Mouse (Mus musculus) ES-Bruce4 (cell line): ENCODE measurements around the gene Gsdma2. TPM values are rescaled to one million over a fixed set of nuclear protein-coding genes. Genes with fewer than 3 reads are reported as not detected.
A peak's percentile ranks its signal among the peaks of the same experiment; 100 is the strongest.

Source experiments
- H3K27ac ChIP-seq: 2 replicates; pipeline ENCODE4 v1.5.1; 2012; ENCODE audit warnings: low read length, inconsistent platforms; ENCODE audit not compliant: insufficient read depth
- H3K27me3 ChIP-seq: 2 replicates; pipeline ENCODE4 v1.6.1; 2012; ENCODE audit warnings: mild to moderate bottlenecking, low read length, inconsistent platforms; ENCODE audit not compliant: control insufficient read depth, poor library complexity, insufficient read depth, severe bottlenecking
- H3K36me3 ChIP-seq: 2 replicates; pipeline ENCODE4 v1.6.1; 2012; ENCODE audit warnings: inconsistent platforms, mild to moderate bottlenecking, low read length, moderate library complexity; ENCODE audit not compliant: control insufficient read depth, poor library complexity, insufficient read depth, severe bottlenecking
- H3K4me1 ChIP-seq: one replicate; pipeline ENCODE4 v1.8.1; 2011; ENCODE audit warnings: low read length; ENCODE audit not compliant: control insufficient read depth, insufficient read depth
- H3K4me3 ChIP-seq: 2 replicates; pipeline ENCODE4 v1.5.1; 2011; ENCODE audit warnings: low read depth, mild to moderate bottlenecking, low read length
- H3K9ac ChIP-seq: 2 replicates; pipeline ENCODE4 v1.6.1; 2012; ENCODE audit warnings: low read depth, mild to moderate bottlenecking, inconsistent platforms; ENCODE audit not compliant: poor library complexity, severe bottlenecking
- H3K9me3 ChIP-seq: replicated peaks from 2 replicates; pipeline ENCODE4 v1.6.1; 2012; ENCODE audit warnings: mild to moderate bottlenecking, low read length, inconsistent platforms; ENCODE audit not compliant: control insufficient read depth, poor library complexity, insufficient read depth, severe bottlenecking
- CTCF ChIP-seq: IDR thresholded peaks from one replicate; pipeline ENCODE4 v1.8.1; 2011; ENCODE audit warnings: low read depth, low read length
- EP300 ChIP-seq: IDR thresholded peaks from 2 replicates; pipeline ENCODE4 v1.6.1; 2011; ENCODE audit warnings: low read depth, low read length; ENCODE audit not compliant: insufficient read depth
- POLR2A ChIP-seq: IDR thresholded peaks from one replicate; pipeline ENCODE4 v1.8.1; 2011; ENCODE audit warnings: low read length; ENCODE audit not compliant: insufficient read depth
- polyA plus RNA-seq: library from polyadenylated mRNA; stranded (reverse); fragments of >200 nt; gene quantifications from 2 replicates; pipeline ENCODE4 v1.2.4, GENCODE M21; 2011; ENCODE audit warnings: low read depth; ENCODE audit not compliant: missing spikeins, insufficient read depth, insufficient read length

The Gsdma2 gene
- not detected in 2 replicates for polyA plus RNA-seq

DNA sequence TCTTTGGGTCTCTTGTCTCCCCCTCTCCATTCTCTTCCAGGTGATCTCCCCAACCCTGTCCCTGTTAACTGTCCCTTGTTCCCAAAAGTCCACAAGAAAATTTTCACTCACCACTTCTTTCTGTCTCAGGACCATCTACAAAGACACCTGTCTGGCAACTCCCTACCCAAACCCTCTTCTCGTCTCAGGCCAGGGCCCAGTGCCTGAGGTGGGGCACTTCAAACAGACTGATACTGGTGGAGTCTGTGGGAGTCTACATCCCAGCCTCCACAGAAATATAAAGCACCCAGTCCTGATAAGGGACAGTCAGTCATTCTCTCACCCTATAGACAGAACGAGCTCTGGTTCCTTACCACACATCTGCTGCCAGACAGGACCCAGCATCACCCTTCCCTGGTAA, at the start of gene Gsdma2:
Gene Gsdma2 (plus strand): TSS at position 301 of the 400 bp plus-strand sequence.
- TF ChIP-seq CTCF = no peak
- no peak for TF ChIP-seq EP300
- no peak for TF ChIP-seq POLR2A
- H3K9ac ChIP-seq = no peak within 1 kb of the TSS
- H3K27me3 ChIP-seq = peaks cover 2% of the 10 kb centered on the region
- no peaks in the 10 kb centered on the region for H3K4me1 ChIP-seq
- H3K36me3 ChIP-seq = no peaks in the 10 kb centered on the region
- H3K4me3 ChIP-seq = no peak within 1 kb of the TSS
- no peak within 1 kb of the TSS for H3K27ac ChIP-seq
- H3K9me3 ChIP-seq = peaks cover 10% of the 10 kb centered on the region; the same call in 1 of the 2 replicates

GRCm38 (mm10) chr11:98597363-98597762, 49.2 kb upstream of the Gsdma2 start:
- no peak overlapping the region for H3K9ac ChIP-seq
- H3K27ac ChIP-seq = no peak overlapping the region
- no peak for TF ChIP-seq EP300
- peak; percentile 68 for TF ChIP-seq CTCF
- TF ChIP-seq POLR2A = no peak

DNA sequence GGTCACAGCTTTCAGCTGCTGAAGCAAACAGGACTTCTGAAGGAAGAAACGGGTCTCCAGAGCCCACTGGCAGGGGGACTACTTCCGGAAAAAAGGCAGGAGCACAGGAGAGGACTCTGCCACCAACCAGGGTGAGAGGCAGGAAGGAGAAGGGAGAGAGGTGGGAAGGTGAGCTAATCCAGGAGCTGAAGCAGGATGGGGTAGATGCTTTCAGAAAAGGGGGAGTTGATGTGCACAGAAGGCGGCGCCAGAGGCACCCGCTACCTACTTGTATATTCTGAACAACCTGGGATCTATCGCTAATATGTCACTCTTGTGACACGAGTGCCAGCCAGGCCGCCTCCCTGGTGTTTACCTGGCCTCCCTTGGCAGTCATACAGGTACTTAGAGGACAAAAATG, 48.6 kb upstream of the Gsdma2 start, which contains the start of gene Lrrc3c:
Gene Lrrc3c (plus strand): TSS at position 301 of the 400 bp plus-strand sequence.
- H3K36me3 ChIP-seq = no peaks in the 10 kb centered on the region
- no peaks in the 10 kb centered on the region for H3K27me3 ChIP-seq
- no peak within 1 kb of the TSS for H3K9ac ChIP-seq
- no peaks in the 10 kb centered on the region for H3K9me3 ChIP-seq
- TF ChIP-seq POLR2A (no peak), EP300 (no peak), CTCF (no peak)
- no peak within 1 kb of the TSS for H3K27ac ChIP-seq
- peak within 1 kb of the TSS; percentile 6; the same call in 1 of the 2 replicates for H3K4me3 ChIP-seq
- no peaks in the 10 kb centered on the region for H3K4me1 ChIP-seq

More at GRCm38 (mm10) chr11:98597363-98597762, 49.2 kb upstream of the Gsdma2 start:
- Histone ChIP-seq H3K4me1 (no peaks in the 10 kb centered on the region), H3K36me3 (no peaks in the 10 kb centered on the region), H3K27me3 (no peaks in the 10 kb centered on the region), H3K4me3 (no peak overlapping the region), H3K9me3 (no peaks in the 10 kb centered on the region)

- Histone ChIP-seq H3K4me3 (peak overlapping the region; percentile 6; the same call in 1 of the 2 replicates), H3K9ac (no peak overlapping the region), H3K27ac (no peak overlapping the region), H3K9me3 (no peaks in the 10 kb centered on the region), H3K27me3 (no peaks in the 10 kb centered on the region), H3K36me3 (no peaks in the 10 kb centered on the region), H3K4me1 (no peaks in the 10 kb centered on the region)
- no peak for TF ChIP-seq EP300
- TF ChIP-seq POLR2A = no peak
- TF ChIP-seq CTCF = no peak
Observed at GRCm38 (mm10) chr11:98598851-98599290, 47.7 kb upstream of the Gsdma2 start.

DNA sequence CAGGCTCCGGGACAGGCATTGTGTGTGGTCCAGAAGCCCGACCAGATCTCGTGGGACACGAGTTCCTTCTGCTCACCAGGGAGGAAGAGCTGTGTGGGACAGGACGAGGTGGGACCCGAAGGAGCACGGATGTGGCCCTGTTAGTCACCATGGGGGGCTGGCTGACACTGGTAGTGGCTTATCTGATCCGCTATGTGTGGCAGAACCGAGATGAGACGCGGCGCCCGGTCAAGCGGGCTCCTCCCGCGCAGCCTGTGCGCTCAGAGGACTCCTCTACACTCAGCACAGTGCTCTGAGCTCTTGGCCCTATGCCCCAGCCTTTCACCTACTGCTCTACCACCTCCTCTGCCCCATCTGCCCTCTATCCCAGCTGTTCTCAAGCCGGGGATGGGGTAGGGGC, 47.3 kb upstream of the Gsdma2 start:
- Histone ChIP-seq H3K9me3 (no peaks in the 10 kb centered on the region), H3K9ac (no peak overlapping the region), H3K27ac (no peak overlapping the region), H3K27me3 (no peaks in the 10 kb centered on the region), H3K36me3 (no peaks in the 10 kb centered on the region), H3K4me3 (peak overlapping the region; percentile 6; the same call in 1 of the 2 replicates), H3K4me1 (no peaks in the 10 kb centered on the region)
- TF ChIP-seq CTCF = no peak
- no peak for TF ChIP-seq EP300
- TF ChIP-seq POLR2A = no peak

DNA sequence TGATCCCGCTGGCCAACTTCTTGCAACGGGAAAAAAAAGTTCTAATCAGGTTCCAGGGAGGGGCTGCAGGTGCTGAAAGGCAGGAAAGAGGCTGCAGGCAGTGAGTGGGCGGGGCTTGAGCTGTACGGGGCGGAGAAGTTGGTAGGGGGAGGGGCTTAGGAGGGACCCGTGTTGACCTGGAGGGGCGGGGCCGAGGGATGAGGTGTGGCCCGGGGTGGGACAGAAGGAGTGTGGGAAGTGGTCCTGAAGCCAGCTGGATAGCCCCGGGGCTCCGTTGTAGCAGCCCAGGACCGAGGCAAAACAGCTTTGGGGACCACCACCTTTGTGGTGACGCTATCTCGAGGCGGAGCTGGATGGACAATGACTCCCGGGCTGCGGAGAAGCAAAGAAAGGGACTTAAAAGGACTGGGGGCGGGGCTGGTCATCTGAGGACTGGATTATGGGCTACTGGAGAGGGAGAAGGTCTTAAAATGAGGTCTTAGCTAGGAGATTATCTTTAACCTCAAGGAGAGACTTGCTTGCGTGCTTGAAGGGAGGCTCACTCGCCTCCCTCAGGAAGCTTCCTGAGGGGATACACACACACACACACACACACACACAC, 44.4 kb upstream of the Gsdma2 start:
- H3K9ac ChIP-seq = no peak overlapping the region
- H3K27me3 ChIP-seq = no peaks in the 10 kb centered on the region

More for the DNA sequence above, 44.4 kb upstream of the Gsdma2 start:
- Histone ChIP-seq H3K4me1 (no peaks in the 10 kb centered on the region), H3K36me3 (no peaks in the 10 kb centered on the region), H3K27ac (no peak overlapping the region), H3K4me3 (peak overlapping the region; percentile 47), H3K9me3 (no peaks in the 10 kb centered on the region)
- TF ChIP-seq POLR2A (no peak), EP300 (no peak), CTCF (no peak)
